Mouse (Mus musculus) gastrocnemius, postnatal 25 days (tissue): ENCODE data around the gene Vps35l. TPM values are rescaled to one million over a fixed set of nuclear protein-coding genes. Genes with fewer than 3 reads are reported as not detected.

Source experiments
- DNase-seq: peaks from one replicate; pipeline ENCODE4 v3.0.0; 2022
- total RNA-seq, 2 experiments: library from RNA; stranded (reverse); gene quantifications; 1 replicate in 1 of 2; 2 replicates in 1 of 2; pipeline ENCODE4 v1.2.3; 2021

Gene Vps35l
- total RNA-seq, 2 experiments from 2014 or later = 16.5 to 18.7 TPM

DNA sequence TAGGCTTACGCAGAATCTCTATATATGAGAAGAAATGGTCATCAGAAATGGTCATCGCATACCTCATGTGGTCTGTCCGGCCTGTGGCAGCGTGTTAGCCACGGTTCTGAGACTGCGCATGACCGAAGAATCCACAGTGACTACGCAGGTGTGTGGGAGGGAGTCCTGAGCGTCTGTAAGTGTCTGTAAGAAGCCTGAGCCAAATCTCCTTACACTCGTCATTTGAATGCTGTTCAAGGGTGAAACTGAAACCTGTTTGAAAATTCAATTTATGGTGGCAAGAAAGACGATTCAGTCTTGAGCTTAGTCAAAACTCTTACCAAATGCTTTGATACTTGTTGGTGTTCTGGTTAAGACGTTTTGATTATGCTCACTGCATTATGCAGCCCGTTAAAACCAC, 6.8 kb upstream of the Vps35l start:
- DNase-seq = no peak

- DNase-seq = no peak
Measured at GRCm38 (mm10) chr7:118738730-118739129, 1.3 kb upstream of the Vps35l start.

DNA sequence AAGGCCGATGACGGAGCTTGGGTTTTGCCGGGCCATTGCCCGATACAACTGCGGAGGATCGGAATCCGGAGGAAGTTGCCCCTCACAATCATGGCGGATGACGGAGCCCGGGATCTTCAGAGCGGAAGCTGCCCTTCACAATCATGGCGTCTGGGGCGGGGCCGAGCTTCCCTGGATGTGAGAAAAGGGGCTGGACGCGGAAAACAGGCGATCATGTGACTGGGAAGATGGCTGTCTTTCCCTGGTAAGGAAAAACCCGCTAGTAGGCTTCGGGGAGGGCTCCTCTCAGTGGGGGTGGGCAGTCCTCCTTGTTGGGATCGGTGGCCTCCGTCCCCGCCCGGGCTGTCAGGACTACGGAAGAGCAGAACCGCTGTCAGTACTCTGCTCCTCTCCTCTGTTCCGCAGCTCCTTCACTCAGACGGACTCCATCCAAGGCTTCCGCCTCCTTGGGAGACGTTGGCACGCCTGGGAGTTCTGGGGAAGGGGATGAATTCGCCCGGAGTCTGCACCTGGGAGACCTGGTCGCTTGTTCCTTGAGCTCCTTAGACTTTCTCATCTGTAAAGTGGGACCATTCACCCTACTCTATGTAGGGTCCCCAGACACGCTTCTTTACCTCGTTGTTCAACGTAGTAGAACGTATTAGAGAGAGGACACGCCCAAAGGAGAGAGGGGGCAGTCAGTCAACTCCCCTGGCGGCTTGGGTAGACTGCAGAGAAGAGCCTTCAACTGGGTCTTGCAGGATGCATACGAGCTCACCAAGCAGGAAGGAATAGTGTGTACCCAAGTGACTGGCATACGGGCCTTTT, 709 bp downstream of the Vps35l start:
- peak; percentile 94 for DNase-seq

DNA sequence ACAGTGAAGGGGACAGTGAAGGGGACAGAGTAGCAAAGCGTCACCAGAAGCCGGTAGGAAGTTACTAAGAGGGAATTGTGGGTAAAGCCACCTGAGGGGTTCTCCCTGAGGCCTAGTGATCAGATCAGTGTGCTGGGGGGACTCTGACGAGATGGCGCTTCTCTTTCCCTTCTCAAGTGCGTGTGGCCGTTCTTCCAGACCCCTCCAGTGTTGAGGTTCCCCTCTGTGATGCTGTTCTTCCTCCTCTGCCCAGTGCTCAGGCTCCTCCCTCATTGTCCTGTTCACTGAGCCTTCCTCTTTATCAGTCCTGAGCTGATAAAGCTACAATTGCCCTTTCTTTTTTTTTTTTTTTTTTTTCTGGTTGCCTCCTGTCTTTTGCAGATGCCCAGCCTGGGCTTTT, 2.3 kb downstream of the Vps35l start:
- no peak for DNase-seq

- no peak for DNase-seq
Measured at GRCm38 (mm10) chr7:118744766-118745165, 4.7 kb downstream of the Vps35l start.

DNA sequence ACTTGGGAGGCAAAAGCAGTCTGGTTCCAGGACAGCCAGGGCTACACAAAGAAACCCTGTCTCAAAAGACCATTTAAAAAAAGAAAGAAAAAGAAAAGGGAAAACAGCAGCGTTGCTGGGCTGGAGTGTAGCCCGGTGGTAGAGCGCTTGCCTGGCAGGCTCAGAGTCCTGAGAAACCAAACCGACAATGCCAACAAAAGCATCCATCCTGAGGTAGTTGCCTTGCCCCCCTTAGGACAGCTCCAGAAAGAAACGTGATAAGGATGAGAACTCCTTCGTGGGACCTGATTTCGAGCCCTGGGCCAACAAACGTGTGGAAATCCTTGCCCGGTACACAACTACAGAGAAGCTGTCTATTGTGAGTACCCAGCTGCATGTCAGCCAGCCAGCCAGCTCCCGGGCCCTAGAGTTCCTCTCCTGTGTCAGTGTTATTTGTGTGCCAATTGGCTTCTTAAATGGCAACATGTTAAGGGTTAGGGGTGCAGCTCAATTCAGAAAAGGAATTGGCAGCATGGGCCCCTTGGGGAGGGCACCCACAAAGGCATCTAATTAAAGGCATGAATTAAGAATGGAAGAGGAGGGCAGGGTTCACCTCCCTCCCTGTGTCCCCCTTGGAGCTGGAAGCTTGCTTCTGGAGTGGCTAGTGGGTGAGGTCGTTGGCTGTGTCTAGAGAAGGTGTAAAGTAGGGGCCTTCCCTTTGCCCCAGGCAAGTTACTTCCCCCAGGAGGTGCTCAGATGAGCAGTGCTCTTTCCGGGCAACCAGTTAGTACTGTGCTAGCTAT, 8.1 kb downstream of the Vps35l start:
- no peak for DNase-seq

- DNase-seq = no peak
Measured at GRCm38 (mm10) chr7:118749706-118750105, 9.7 kb downstream of the Vps35l start.

- DNase-seq = no peak
Measured at GRCm38 (mm10) chr7:118751625-118752024, 11.6 kb downstream of the Vps35l start.

DNA sequence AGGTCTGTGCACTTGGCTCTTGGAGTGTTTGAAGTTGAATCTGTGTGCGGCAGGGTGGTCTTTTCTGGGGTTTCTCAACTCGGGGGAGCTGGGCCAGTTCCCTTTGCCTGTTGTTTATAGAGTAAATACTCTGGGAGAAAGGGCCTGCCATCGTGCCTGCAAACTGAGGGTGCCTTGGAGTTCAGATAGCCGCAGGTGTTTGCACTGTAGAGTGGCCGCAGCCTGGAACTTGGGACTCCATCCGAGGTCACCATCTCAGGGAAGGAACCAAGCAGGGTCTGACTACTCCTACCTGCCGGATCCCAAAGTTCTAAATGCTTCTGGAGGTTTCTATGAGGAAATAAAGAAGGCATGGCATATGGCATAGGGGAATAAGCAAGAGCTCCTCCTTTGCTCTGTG, 15.7 kb downstream of the Vps35l start:
- no peak for DNase-seq

- no peak for DNase-seq
Measured at GRCm38 (mm10) chr7:118756490-118757265, 16.7 kb downstream of the Vps35l start.

DNA sequence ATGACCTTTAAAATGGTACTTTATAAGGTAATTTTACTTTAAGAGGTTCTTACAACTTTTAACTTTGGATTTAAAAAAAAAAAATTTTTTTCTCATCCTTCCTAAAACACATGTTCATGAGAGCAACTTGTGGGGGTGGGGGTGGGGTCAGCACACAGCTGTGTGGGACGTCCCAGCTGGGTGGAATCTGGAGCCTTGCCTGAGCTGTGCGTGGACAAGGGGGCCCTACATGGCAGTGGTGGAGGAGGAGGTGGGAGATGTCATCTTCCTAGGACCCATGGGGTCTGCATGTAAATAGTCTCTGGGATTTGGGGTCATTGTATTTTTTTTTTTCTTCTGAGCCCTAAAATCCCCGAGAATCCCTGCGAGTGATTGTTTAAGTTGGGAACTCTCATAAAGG, 18.3 kb downstream of the Vps35l start:
- DNase-seq = no peak

GRCm38 (mm10) chr7:118759372-118759771, 19.3 kb downstream of the Vps35l start:
- DNase-seq = no peak

DNA sequence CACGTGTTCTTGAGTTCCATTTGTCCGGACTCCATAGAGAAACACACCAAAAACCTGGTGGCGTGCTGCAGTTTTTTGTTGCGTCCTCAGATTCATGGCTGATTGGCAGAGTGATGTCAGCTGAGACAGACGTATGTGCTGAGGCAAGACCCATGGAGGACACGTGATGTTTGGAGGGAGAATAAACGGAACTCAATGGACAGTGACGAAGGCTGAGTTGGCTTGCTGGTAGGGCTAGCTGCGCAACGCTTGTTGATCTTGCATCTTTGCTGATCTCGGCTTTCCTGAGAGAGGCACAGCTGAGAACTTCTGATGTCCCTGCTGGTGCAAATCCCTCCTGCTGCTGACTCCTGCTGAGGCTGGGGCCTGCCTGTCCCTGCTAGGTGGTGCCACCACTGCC, 23.9 kb downstream of the Vps35l start:
- DNase-seq = no peak

GRCm38 (mm10) chr7:118764725-118765124, 24.7 kb downstream of the Vps35l start:
- no peak for DNase-seq

GRCm38 (mm10) chr7:118765604-118766003, 25.6 kb downstream of the Vps35l start:
- DNase-seq = no peak

- DNase-seq = no peak
Measured at GRCm38 (mm10) chr7:118766119-118766833, 26.2 kb downstream of the Vps35l start.

DNA sequence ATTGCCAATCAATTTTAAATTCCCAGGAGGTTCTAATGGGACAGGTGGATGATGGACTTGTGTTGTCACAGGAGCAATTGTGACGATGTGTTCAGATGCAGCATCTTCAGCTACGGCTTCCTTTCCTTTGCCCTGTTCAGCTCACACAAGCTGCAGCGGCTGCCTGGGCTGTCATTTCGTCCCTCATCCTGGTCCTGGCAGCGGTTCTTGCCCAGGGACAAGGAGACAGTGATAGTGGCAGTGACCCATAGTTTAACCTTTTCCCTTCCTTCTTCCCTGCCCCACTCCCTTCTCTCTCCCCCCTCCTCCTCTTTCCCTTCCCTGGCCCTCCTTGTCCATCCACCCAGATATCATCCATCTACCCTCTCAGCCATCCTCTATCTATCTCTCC, 26.8 kb downstream of the Vps35l start:
- no peak for DNase-seq

- DNase-seq = no peak
Measured at GRCm38 (mm10) chr7:118769208-118769607, 29.2 kb downstream of the Vps35l start.

DNA sequence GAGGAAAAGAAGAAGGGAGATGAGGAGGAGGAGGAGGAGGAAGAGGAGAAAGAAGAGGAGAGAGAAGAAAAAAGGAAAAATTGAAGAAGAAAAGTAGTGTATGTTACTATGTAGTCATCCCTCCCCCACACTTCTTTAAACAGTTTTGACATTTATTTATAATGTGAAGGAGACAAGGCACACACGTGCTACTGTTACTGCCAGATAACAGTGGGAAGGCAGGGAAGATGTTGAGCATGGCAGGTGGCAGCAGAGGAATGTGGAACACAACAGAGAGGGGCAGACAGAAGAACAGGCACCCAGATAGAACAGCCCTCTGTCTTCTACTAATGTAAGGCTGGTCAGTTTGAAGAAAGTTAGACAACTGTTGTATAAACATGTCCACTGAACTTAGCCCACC, 29.6 kb downstream of the Vps35l start:
- DNase-seq = no peak

DNA sequence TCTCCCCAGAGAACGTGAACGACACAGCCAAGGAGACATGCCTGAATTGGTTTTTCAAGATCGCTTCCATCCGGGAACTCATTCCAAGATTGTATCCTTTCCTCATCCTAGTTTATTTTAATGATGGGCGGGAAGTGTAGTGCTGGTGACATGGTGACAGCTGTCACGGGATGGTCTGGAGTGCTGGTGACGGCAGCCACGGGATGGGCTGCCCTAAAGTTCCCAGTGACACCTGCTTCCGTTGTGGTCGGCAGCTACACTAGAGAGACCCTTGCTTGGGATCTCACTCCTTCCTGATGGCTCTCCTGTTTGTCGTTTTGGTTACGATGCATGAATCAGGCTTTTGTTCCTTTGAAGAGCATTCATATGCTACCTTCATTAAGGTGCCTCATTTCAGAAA, 33.0 kb downstream of the Vps35l start:
- DNase-seq = no peak

GRCm38 (mm10) chr7:118775991-118776390, 36.0 kb downstream of the Vps35l start:
- DNase-seq = no peak

DNA sequence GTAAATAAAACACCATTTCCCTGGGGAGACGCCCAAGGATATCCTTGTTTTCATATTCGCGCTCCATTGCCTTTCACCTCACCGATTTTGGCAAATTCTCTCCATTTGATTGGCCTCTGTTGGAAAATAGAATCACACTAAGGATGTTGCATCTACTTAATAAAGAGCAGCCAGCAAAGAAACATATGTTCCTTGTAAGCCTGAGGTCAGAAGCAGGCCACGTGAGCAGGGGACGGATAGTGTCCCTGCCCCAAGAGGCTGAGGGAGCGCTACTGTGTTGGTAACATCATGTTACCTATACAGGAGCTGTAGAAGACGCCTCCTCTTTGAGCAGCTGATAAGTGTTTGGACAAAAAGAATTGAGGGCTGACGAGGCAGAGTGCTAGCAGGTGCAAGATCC, 36.5 kb downstream of the Vps35l start:
- no peak for DNase-seq
